Mouse (Mus musculus): ENCODE measurements around the gene Dync2li1. TPM values are rescaled to one million over a fixed set of nuclear protein-coding genes. Genes with fewer than 3 reads are reported as not detected.

The Dync2li1 gene
- polyA plus RNA-seq, 1 experiment from 2014 or later: 59.9 TPM

DNA sequence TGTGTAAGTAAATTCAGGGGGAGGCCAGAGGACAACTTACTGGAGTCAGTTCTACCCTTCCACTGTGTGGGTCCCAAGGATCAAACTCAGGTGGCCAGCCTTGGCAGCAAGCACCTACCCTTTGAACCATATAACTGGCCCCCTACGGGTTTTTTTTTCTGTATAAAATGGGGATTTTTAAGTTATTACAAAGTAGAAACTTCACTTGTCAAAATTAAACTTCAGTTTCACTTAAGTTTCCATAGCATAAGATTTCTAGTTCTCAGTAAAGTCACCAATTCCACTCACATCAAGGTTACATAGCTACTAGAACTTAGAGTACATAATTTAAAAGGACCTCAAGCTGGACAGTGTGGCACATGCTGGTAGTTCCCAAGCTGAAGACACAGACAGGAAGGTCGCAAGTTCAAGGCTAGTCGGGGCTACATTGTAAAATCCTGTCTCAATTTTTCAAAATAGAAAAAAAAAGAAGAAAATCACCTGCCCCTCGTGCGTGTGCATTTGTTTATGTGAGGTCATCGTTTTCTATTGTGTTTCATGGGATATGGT is 9.7 kb upstream of the Dync2li1 start:
- Histone ChIP-seq H3K4me1 (replicated peaks; ENCODE audit: insufficient read depth, low read length) (peaks cover 3% of the 10 kb centered on the region; the same call in 1 of the 2 replicates), H3K4me2 (ENCODE audit: low read length) (no peak overlapping the region), H3K36me3 (ENCODE audit: insufficient read depth, low read length) (peaks cover 17% of the 10 kb centered on the region), H3K9me3 (replicated peaks; ENCODE audit: low read length) (no peaks in the 10 kb centered on the region), H3K27ac (no peak overlapping the region), H3K4me3 (replicated peaks; ENCODE audit: low read depth, low read length) (no peak overlapping the region), H3K27me3 (ENCODE audit: insufficient read depth, low read length) (no peaks in the 10 kb centered on the region), H3K9ac (ENCODE audit: low read depth, low read length) (no peak overlapping the region)
- no peak for TF ChIP-seq CTCF (IDR thresholded peaks at IDR 0.05; ENCODE audit: low read depth)
- DNase-seq (ENCODE audit: low spot score) (no peak), ATAC-seq (replicated peaks; ENCODE audit: low FRiP score, low read depth) (no peak)
- WGBS: 75% methylated on average over 6 of the region's 6 CpGs

DNA sequence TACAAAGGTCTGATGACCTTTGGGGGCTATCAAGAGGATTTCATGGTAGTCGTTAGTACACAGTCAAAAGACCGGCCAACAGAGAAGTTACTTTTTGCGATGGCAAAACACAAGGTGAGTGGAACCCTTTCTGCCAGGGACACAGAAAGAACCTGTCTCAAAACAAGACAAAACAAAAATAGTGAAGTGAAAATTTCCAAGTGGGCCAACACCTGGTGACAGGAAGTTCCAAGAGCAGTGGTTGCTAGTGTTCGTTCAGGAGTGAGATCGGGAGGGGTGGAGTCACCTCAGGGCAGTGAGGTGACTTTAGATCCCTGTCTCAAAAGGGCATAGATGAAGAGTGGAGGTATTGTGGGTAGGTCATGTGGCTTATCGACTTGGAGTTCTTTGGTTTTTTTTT is 8.3 kb upstream of the Dync2li1 start:
- no peak for DNase-seq (ENCODE audit: low spot score)
- TF ChIP-seq CTCF (IDR thresholded peaks at IDR 0.05; ENCODE audit: low read depth): no peak
- Histone ChIP-seq H3K9me3 (replicated peaks; ENCODE audit: low read length) (no peaks in the 10 kb centered on the region), H3K4me2 (ENCODE audit: low read length) (no peak overlapping the region), H3K9ac (ENCODE audit: low read depth, low read length) (no peak overlapping the region), H3K36me3 (ENCODE audit: insufficient read depth, low read length) (peaks cover 17% of the 10 kb centered on the region), H3K4me3 (replicated peaks; ENCODE audit: low read depth, low read length) (no peak overlapping the region), H3K4me1 (replicated peaks; ENCODE audit: insufficient read depth, low read length) (no peaks in the 10 kb centered on the region), H3K27me3 (ENCODE audit: insufficient read depth, low read length) (no peaks in the 10 kb centered on the region), H3K27ac (no peak overlapping the region)
- ATAC-seq (replicated peaks; ENCODE audit: low FRiP score, low read depth): no peak
- WGBS: 89% methylated on average over 6 of the region's 6 CpGs

DNA sequence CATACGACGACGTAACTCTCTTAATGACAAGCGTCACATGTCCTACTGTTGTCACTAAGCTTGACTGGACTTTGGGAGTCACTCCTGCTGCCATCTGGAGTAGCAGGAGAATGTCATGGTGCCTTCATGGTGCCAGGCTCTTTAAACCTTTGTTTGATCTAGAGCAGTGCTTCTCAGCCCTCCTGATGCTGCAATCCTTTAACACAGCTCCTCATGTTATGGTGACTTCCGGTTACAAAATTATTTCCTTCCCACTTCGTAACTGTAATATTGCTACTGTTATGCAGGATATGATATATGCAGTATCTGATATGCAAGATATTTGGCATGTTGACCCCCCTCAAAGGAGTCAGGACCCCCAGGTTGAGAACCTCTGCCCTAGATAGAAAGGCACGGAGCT is 7.2 kb upstream of the Dync2li1 start:
- ATAC-seq (replicated peaks; ENCODE audit: low FRiP score, low read depth): no peak
- Histone ChIP-seq H3K4me1 (replicated peaks; ENCODE audit: insufficient read depth, low read length) (no peaks in the 10 kb centered on the region), H3K4me3 (replicated peaks; ENCODE audit: low read depth, low read length) (no peak overlapping the region), H3K27me3 (ENCODE audit: insufficient read depth, low read length) (no peaks in the 10 kb centered on the region), H3K36me3 (ENCODE audit: insufficient read depth, low read length) (peaks cover 11% of the 10 kb centered on the region), H3K9ac (ENCODE audit: low read depth, low read length) (no peak overlapping the region), H3K9me3 (replicated peaks; ENCODE audit: low read length) (no peaks in the 10 kb centered on the region), H3K27ac (no peak overlapping the region), H3K4me2 (ENCODE audit: low read length) (no peak overlapping the region)
- WGBS: 82% methylated on average over 7 of the region's 7 CpGs
- DNase-seq (ENCODE audit: low spot score): no peak
- no peak for TF ChIP-seq CTCF (IDR thresholded peaks at IDR 0.05; ENCODE audit: low read depth)

DNA sequence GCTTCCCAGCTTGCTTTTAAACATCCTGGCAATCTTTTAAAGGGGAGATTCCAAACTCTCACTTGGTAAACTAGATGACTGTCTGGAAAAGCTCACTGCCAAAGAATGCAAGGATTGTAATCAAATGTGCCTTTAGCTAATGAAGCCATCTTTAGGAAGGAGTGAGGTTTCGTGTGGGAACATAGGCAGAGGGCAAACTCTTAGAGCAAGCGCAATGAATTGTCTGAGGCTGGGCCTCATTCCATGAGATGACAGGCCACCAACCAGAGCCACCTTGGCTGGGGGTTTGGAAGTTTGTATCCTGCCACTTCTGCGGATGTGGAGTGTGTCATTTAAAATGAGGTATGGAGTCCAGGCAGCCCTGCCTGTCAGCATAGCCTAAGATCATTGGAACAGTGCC is 6.2 kb upstream of the Dync2li1 start:
- H3K27me3 ChIP-seq (ENCODE audit: insufficient read depth, low read length): no peaks in the 10 kb centered on the region
- no peak for DNase-seq (ENCODE audit: low spot score)
- H3K9me3 ChIP-seq (replicated peaks; ENCODE audit: low read length): no peaks in the 10 kb centered on the region
- H3K27ac ChIP-seq: no peak overlapping the region
- H3K4me1 ChIP-seq (replicated peaks; ENCODE audit: insufficient read depth, low read length): no peaks in the 10 kb centered on the region
- no peak overlapping the region for H3K9ac ChIP-seq (ENCODE audit: low read depth, low read length)
- H3K4me2 ChIP-seq (ENCODE audit: low read length): no peak overlapping the region
- no peak for ATAC-seq (replicated peaks; ENCODE audit: low FRiP score, low read depth)
- no peak overlapping the region for H3K4me3 ChIP-seq (replicated peaks; ENCODE audit: low read depth, low read length)
- TF ChIP-seq CTCF (IDR thresholded peaks at IDR 0.05; ENCODE audit: low read depth): no peak
- WGBS: 76% methylated on average over 3 of the region's 3 CpGs
- peaks cover 6% of the 10 kb centered on the region; the same call in 1 of the 2 replicates for H3K36me3 ChIP-seq (ENCODE audit: insufficient read depth, low read length)

DNA sequence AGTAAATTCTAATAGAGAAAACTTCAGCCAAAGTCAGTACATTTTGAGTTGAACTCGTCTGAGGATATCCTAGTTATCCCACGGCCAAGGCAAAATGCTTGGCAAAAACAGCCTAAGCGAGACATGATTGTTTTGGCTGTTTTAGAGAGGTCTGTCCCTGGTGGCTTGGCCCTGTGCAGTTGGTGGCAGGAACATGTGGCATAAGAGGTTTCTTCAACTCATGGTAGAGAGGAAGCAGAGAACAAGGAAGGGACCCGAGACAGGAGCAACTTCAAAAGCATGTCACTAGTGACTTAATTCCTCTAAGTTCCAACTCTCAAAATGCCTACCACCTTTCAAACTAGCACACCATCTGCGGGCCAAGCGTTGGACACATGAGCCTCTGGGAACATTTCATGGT is 5.7 kb upstream of the Dync2li1 start:
- Histone ChIP-seq H3K4me3 (replicated peaks; ENCODE audit: low read depth, low read length) (no peak overlapping the region), H3K4me2 (ENCODE audit: low read length) (no peak overlapping the region), H3K27ac (no peak overlapping the region), H3K9ac (ENCODE audit: low read depth, low read length) (no peak overlapping the region), H3K27me3 (ENCODE audit: insufficient read depth, low read length) (no peaks in the 10 kb centered on the region), H3K4me1 (replicated peaks; ENCODE audit: insufficient read depth, low read length) (no peaks in the 10 kb centered on the region), H3K9me3 (replicated peaks; ENCODE audit: low read length) (no peaks in the 10 kb centered on the region), H3K36me3 (ENCODE audit: insufficient read depth, low read length) (peaks cover 6% of the 10 kb centered on the region; the same call in 1 of the 2 replicates)
- ATAC-seq (replicated peaks; ENCODE audit: low FRiP score, low read depth) (no peak), DNase-seq (ENCODE audit: low spot score) (no peak)
- TF ChIP-seq CTCF (IDR thresholded peaks at IDR 0.05; ENCODE audit: low read depth): no peak
- WGBS: 86% methylated on average over 6 of the region's 6 CpGs

DNA sequence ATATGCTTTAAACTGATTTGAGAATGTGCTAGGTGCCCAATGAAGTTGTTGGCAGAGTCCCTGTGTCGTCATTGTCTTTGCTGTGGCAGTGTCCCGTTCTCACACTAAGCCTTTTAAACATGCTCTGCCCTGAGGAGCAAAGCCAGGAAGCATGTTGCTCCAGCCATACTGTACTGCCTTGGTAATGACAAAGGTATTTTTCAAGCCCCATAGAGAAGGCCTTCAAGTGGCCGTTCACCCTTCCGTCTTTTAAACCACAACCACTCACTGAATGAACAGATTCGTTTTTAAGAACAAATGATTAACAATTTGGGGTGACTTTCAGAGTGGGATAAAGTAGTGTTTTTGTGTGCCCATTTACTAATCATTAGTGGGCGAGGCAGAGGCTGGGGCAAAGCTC is 5.1 kb upstream of the Dync2li1 start:
- H3K27ac ChIP-seq: no peak overlapping the region

DNA sequence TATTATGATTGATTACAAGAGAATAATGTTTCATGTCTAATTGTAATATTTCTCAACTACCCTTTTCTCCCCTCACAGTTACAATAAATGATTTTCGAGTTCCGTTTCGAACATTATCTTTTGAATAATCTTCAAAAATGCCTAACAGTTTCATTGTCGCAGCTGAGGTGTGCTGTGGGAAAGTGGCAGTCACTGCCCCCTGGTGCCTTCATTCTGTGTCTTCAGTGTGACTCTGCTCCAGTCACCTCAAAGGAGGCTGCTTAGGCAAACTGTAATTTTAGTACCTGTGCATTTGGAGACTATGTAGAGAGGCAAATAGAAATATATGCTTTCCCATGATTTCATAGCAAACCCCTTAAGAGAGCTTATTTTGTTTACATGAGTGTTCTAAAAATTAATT is 4.3 kb upstream of the Dync2li1 start:
- peak; percentile 55 for TF ChIP-seq CTCF (IDR thresholded peaks at IDR 0.05; ENCODE audit: low read depth)
- DNase-seq (ENCODE audit: low spot score) (no peak), ATAC-seq (replicated peaks; ENCODE audit: low FRiP score, low read depth) (no peak)
- peaks cover 3% of the 10 kb centered on the region; the same call in 1 of the 2 replicates for H3K36me3 ChIP-seq (ENCODE audit: insufficient read depth, low read length)
- no peaks in the 10 kb centered on the region for H3K9me3 ChIP-seq (replicated peaks; ENCODE audit: low read length)
- no peaks in the 10 kb centered on the region for H3K27me3 ChIP-seq (ENCODE audit: insufficient read depth, low read length)
- H3K4me3 ChIP-seq (replicated peaks; ENCODE audit: low read depth, low read length): no peak overlapping the region
- peaks cover 4% of the 10 kb centered on the region; the same call in 1 of the 2 replicates for H3K4me1 ChIP-seq (replicated peaks; ENCODE audit: insufficient read depth, low read length)
- no peak overlapping the region for H3K27ac ChIP-seq
- no peak overlapping the region for H3K4me2 ChIP-seq (ENCODE audit: low read length)
- H3K9ac ChIP-seq (ENCODE audit: low read depth, low read length): no peak overlapping the region
- 73% methylated on average over 4 of the region's 4 CpGs for WGBS

More for the DNA sequence above, 5.1 kb upstream of the Dync2li1 start:
- 84% methylated on average over 6 of the region's 6 CpGs for WGBS
- Histone ChIP-seq H3K27me3 (ENCODE audit: insufficient read depth, low read length) (no peaks in the 10 kb centered on the region), H3K9ac (ENCODE audit: low read depth, low read length) (no peak overlapping the region), H3K4me2 (ENCODE audit: low read length) (no peak overlapping the region), H3K36me3 (ENCODE audit: insufficient read depth, low read length) (peaks cover 3% of the 10 kb centered on the region; the same call in 1 of the 2 replicates), H3K4me1 (replicated peaks; ENCODE audit: insufficient read depth, low read length) (no peaks in the 10 kb centered on the region), H3K9me3 (replicated peaks; ENCODE audit: low read length) (no peaks in the 10 kb centered on the region), H3K4me3 (replicated peaks; ENCODE audit: low read depth, low read length) (no peak overlapping the region)
- no peak for TF ChIP-seq CTCF (IDR thresholded peaks at IDR 0.05; ENCODE audit: low read depth)
- ATAC-seq (replicated peaks; ENCODE audit: low FRiP score, low read depth) (no peak), DNase-seq (ENCODE audit: low spot score) (no peak)
